Mouse (Mus musculus) naive thymus-derived CD4-positive, alpha-beta T cell, adult 5 months (primary cell): ENCODE results near the gene H2al1i. TPM values are rescaled to one million over a fixed set of nuclear protein-coding genes. Genes with fewer than 3 reads are reported as not detected.

Experiments
- polyA plus RNA-seq: library from polyadenylated mRNA; unstranded; fragments of 100-300 nt; shearing (Covaris generic); gene quantifications from one replicate; pipeline ENCODE4 v1.2.1, GENCODE M21; 2017

H2al1i gene
- polyA plus RNA-seq = not detected

DNA sequence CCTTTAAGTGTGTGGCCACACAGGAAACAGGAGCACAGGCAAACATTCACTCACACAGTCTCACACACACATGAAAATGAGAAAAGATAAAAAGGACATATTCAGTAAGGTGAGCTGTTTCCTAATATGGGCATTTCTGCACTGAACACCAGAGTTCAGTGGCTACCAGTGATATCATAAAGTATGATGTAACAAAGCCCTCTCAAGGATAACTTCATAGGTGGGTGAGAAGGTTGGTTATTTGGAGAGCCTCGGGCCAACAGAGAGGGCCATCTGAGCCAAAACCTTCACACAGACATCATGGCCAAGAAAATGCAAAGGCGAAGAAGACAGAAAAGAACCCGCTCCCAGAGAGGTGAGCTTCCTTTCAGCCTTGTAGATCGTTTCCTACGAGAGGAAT, at the start of gene H2al1i:
Gene H2al1i (plus strand): TSS at position 301 of the 400 bp plus-strand sequence.

GRCm38 (mm10) chrX:11298957-11299356, 25.5 kb upstream of the H2al1i start, which contains the start of gene H2al1a:
Gene H2al1a, plus strand, starts transcription at chrX:11299257.

DNA sequence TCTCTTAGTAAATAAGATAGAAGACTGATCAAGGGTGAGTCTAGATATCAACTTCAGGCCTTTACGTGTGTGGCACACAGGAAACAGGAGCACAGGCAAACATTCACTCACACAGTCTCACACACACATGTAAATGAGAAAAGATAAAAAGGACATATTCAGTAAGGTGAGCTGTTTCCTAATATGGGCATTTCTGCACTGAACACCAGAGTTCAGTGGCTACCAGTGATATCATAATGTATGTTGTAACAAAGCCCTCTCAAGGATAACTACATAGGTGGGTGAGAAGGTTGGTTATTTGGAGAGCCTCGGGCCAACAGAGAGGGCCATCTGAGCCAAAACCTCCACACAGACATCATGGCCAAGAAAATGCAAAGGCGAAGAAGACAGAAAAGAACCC, 22.3 kb upstream of the H2al1i start, which contains the start of gene H2al1b:
Gene H2al1b (plus strand): TSS at position 301 of the 400 bp plus-strand sequence.

DNA sequence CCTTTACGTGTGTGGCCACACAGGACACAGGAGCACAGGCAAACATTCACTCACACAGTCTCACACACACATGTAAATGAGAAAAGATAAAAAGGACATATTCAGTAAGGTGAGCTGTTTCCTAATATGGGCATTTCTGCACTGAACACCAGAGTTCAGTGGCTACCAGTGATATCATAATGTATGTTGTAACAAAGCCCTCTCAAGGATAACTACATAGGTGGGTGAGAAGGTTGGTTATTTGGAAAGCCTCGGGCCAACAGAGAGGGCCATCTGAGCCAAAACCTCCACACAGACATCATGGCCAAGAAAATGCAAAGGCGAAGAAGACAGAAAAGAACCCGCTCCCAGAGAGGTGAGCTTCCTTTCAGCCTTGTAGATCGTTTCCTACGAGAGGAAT, 19.1 kb upstream of the H2al1i start, which contains the start of gene H2al1c:
Gene H2al1c (plus strand): TSS at position 301 of the 400 bp plus-strand sequence.

GRCm38 (mm10) chrX:11308524-11308923, 15.9 kb upstream of the H2al1i start, which contains the start of gene H2al1d:
Gene H2al1d, plus strand, starts transcription at chrX:11308824.

GRCm38 (mm10) chrX:11311634-11312033, 12.8 kb upstream of the H2al1i start, which contains the start of gene H2al1e:
Gene H2al1e, plus strand, starts transcription at chrX:11311934.

GRCm38 (mm10) chrX:11314858-11315257, 9.6 kb upstream of the H2al1i start, which contains the start of gene H2al1f:
Gene H2al1f, plus strand, starts transcription at chrX:11315158.

GRCm38 (mm10) chrX:11317956-11318355, 6.5 kb upstream of the H2al1i start, which contains the start of gene H2al1g:
Gene H2al1g, plus strand, starts transcription at chrX:11318256.

GRCm38 (mm10) chrX:11321192-11321591, 3.3 kb upstream of the H2al1i start, which contains the start of gene H2al1h:
Gene H2al1h, plus strand, starts transcription at chrX:11321492.

DNA sequence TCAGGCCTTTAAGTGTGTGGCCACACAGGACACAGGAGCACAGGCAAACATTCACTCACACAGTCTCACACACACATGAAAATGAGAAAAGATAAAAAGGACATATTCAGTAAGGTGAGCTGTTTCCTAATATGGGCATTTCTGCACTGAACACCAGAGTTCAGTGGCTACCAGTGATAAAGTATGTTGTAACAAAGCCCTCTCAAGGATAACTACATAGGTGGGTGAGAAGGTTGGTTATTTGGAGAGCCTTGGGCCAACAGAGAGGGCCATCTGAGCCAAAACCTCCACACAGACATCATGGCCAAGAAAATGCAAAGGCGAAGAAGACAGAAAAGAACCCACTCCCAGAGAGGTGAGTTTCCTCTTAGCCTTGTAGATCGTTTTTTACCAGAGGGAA, 3.1 kb downstream of the H2al1i start, which contains the start of gene H2al1j:
Gene H2al1j (plus strand): TSS at position 301 of the 400 bp plus-strand sequence.

Other genes with a start within 250 kb of the H2al1i start
- not detected for gene H2al1a, start 25.4 kb upstream of the H2al1i start, polyA plus RNA-seq
- not detected for gene H2al1b, start 22.2 kb upstream of the H2al1i start, polyA plus RNA-seq
- not detected for gene H2al1c, start 19.0 kb upstream of the H2al1i start, polyA plus RNA-seq
- gene H2al1d, start 15.8 kb upstream of the H2al1i start, polyA plus RNA-seq = not detected
- gene H2al1e, start 12.7 kb upstream of the H2al1i start, polyA plus RNA-seq = not detected
- gene H2al1f, start 9.5 kb upstream of the H2al1i start, polyA plus RNA-seq = not detected
- not detected for gene H2al1g, start 6.4 kb upstream of the H2al1i start, polyA plus RNA-seq
- gene H2al1h, start 3.2 kb upstream of the H2al1i start, polyA plus RNA-seq = not detected
- not detected for gene H2al1j, start 3.2 kb downstream of the H2al1i start, polyA plus RNA-seq